Mouse (Mus musculus) midbrain, postnatal 0 days (tissue): ENCODE measurements around the gene Pou5f1. TPM values are rescaled to one million over a fixed set of nuclear protein-coding genes. Genes with fewer than 3 reads are reported as not detected.

Source experiments
- ATAC-seq: fragments of 200-750 bp; cut with Nextera tagmentation; 2 replicates; pipeline ENCODE4 v1.8.0; 2017; ENCODE audit warnings: moderate number of reproducible peaks, mild to moderate bottlenecking, moderate TSS enrichment, moderate library complexity; ENCODE audit not compliant: low FRiP score
- DNase-seq: peaks from one replicate; pipeline ENCODE4 v3.0.0-alpha.2; 2015; ENCODE audit warnings: low spot score
- H3K27ac ChIP-seq: fragments of 300-500 bp; sonication (generic); 2 replicates; pipeline ENCODE4 v1.5.1; 2014; ENCODE audit warnings: low read depth, mild to moderate bottlenecking, low read length, mixed read lengths
- H3K27me3 ChIP-seq: fragments of 300-500 bp; sonication (generic); 2 replicates; pipeline ENCODE4 v1.6.1; 2014; ENCODE audit warnings: low read length, control low read depth, mixed read lengths; ENCODE audit not compliant: insufficient read depth
- H3K36me3 ChIP-seq: fragments of 300-500 bp; sonication (generic); 2 replicates; pipeline ENCODE4 v1.6.1; 2014; ENCODE audit warnings: low read length, control low read depth, mixed read lengths; ENCODE audit not compliant: insufficient read depth
- H3K4me1 ChIP-seq: fragments of 300-500 bp; sonication (generic); 2 replicates; pipeline ENCODE4 v1.6.1; 2014; ENCODE audit warnings: mild to moderate bottlenecking, control low read depth, antibody characterized with exemption, low read length, mixed read lengths; ENCODE audit not compliant: insufficient read depth
- H3K4me2 ChIP-seq: fragments of 300-500 bp; sonication (generic); 2 replicates; pipeline ENCODE4 v1.6.1; 2014; ENCODE audit warnings: low read depth, mild to moderate bottlenecking, low read length, mixed read lengths; ENCODE audit not compliant: poor library complexity, severe bottlenecking
- H3K4me3 ChIP-seq: fragments of 300-500 bp; sonication (generic); 2 replicates; pipeline ENCODE4 v1.5.1; 2014; ENCODE audit warnings: low read depth, mild to moderate bottlenecking, low read length, moderate library complexity
- H3K9ac ChIP-seq: fragments of 300-500 bp; sonication (generic); replicated peaks from 2 replicates; pipeline ENCODE4 v1.6.1; 2014; ENCODE audit warnings: mild to moderate bottlenecking, low read length, moderate library complexity, mixed read lengths; ENCODE audit not compliant: poor library complexity, severe bottlenecking
- H3K9me3 ChIP-seq: fragments of 300-500 bp; sonication (generic); 2 replicates; pipeline ENCODE4 v1.6.1; 2016; ENCODE audit warnings: low read length, control low read depth
- CTCF ChIP-seq: IDR thresholded peaks from 2 replicates; pipeline ENCODE4 v1.5.1; 2016; ENCODE audit warnings: antibody characterized with exemption, mild to moderate bottlenecking
- WGBS: fragments of 180-500 bp; shearing (Covaris S2); extraction: QIAGEN DNeasy Blood & Tissue Kit; methylation state at CpG from one replicate; pipeline ENCODE4 v1.1.7; 2014; 5-methylcytosine and 5-hydroxymethylcytosine counted together
- polyA plus RNA-seq: library from polyadenylated mRNA; unstranded; fragments of >200 nt; fragmentation: Nextera tagmentation; extraction: Ambion mirVana; gene quantifications from 2 replicates; pipeline ENCODE4 v1.2.1, GENCODE M21; 2015
- total RNA-seq: library from RNA; depleted of rRNA; stranded (reverse); fragments of >200 nt; gene quantifications from 2 replicates; pipeline ENCODE4 v1.2.3, GENCODE M21; 2014

The Pou5f1 gene
- total and polyA plus RNA-seq, 2 experiments from 2014 or later, result not detected

DNA sequence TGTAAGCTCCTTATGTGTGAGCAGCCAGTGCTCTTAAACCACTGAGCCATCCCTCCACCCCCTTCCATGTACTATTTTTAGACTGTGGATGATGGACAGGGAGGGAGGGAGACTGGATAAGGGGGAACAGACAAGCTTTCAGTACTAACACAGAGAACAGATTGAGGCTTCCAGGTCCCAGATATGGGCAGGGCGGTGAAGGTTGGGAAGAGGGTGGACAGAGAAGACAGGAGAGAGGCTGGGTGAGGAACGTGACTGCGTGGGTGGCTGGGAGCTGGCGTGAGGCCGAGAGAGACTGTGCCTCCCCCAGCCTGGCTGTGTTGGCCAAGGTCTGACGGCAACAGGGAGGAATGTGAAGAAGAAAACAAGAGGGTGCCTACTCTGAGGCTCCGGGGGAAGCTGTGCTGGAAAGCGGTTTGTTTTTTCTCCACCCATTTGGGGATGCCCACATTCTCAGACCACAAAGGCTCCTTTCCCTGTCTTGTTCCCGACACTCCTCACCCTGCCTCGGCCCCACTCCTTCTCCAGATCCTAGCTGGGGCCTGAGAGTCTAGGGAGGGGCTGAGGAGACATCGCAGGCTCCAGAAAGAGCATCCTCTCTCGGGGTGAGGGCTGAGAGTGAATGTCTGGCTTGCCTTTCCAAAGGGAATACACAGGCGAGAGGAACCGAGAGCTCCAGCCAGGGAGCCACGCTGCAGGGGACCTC lies 43.8 kb downstream of the Pou5f1 start:
- no peaks in the 10 kb centered on the region for H3K9me3 ChIP-seq
- no peaks in the 10 kb centered on the region for H3K4me1 ChIP-seq
- no peak overlapping the region for H3K9ac ChIP-seq
- H3K4me3 ChIP-seq, result no peak overlapping the region
- no peak for TF ChIP-seq CTCF
- H3K36me3 ChIP-seq, result no peaks in the 10 kb centered on the region
- H3K27ac ChIP-seq, result no peak overlapping the region
- ATAC-seq, result no peak
- no peak overlapping the region for H3K4me2 ChIP-seq
- WGBS, result 38% methylated on average over 14 of the region's 15 CpGs
- no peaks in the 10 kb centered on the region for H3K27me3 ChIP-seq
- DNase-seq, result peak; percentile 24

DNA sequence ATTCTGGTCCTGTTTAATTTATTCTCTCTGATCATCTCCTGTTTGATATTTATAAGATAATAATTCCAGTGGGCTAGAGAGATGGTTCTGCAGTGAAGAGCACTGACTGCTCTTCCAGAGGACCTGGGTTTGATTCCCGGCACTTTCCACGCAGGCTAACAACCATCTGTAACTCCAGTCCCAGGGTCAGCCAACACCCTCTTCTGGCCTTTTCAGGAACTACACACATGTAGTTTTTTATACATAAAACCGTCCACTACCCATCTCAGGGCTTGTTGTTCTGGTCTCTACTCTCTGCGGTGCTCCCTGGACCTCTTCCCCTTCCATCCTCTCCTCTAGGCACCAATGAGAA lies 44.3 kb downstream of the Pou5f1 start:
- Histone ChIP-seq H3K27me3 (no peaks in the 10 kb centered on the region), H3K9ac (no peak overlapping the region), H3K4me3 (no peak overlapping the region), H3K4me2 (no peak overlapping the region), H3K36me3 (no peaks in the 10 kb centered on the region), H3K9me3 (no peaks in the 10 kb centered on the region), H3K4me1 (no peaks in the 10 kb centered on the region), H3K27ac (no peak overlapping the region)
- 96% methylated on average over 4 of the region's 4 CpGs for WGBS
- DNase-seq, result no peak
- TF ChIP-seq CTCF, result no peak
- no peak for ATAC-seq

DNA sequence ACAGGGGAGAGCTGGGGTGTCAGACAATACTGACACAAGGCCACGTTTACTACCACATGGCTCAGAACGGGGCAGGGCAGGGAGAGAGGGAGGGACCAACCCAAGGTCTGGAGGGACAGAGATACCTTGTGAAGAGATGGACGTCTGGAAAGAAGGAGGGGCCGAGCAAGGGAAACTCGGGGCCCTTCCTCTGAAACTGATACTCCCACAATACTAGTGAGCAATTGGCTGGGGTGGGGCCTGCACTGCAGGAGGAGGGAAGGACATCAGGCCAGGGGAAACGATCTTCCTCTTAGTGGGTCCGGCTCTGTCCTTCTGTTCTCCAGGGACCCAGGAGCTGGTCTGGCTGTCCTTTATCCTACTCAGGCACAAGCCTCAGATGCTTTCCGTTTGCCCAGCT lies 45.1 kb downstream of the Pou5f1 start:
- no peak overlapping the region for H3K9ac ChIP-seq
- H3K9me3 ChIP-seq, result no peaks in the 10 kb centered on the region
- WGBS, result 66% methylated on average over 8 of the region's 8 CpGs
- no peaks in the 10 kb centered on the region for H3K4me1 ChIP-seq
- no peak overlapping the region for H3K27ac ChIP-seq
- no peak for TF ChIP-seq CTCF
- DNase-seq (no peak), ATAC-seq (no peak)
- H3K36me3 ChIP-seq, result no peaks in the 10 kb centered on the region
- no peak overlapping the region for H3K4me2 ChIP-seq
- no peak overlapping the region for H3K4me3 ChIP-seq
- H3K27me3 ChIP-seq, result no peaks in the 10 kb centered on the region

DNA sequence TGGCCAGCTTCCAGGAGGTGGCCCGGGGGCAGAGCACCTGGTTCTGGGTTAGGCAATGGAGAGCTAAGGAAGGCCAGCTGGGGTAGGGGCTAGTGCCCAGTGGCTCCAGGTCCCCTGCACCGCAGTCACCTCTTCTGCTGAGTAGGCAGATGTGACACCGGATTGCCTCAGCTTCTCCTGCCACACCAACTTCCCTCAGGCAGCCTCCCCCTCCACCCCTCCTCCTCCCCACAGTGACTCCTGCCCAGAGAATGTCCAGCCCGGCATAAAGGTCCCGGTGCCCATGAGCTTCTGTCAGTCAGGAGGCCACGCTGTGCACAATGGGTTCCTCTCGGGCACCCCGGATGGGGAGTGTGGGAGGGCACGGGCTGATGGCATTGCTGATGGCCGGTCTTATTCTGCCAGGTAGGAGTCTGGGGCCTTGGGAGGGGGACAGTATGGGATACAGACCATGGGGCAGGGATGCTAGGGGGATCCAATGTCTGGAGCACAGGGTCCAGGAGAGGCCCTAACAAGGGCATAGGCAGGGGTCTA lies 46.1 kb downstream of the Pou5f1 start, which contains the start of gene Cdsn:
TSS of gene Cdsn (plus strand) at position 248 of the 534 bp plus-strand sequence.
- Histone ChIP-seq H3K9ac (no peak within 1 kb of the TSS), H3K27ac (no peak within 1 kb of the TSS), H3K9me3 (no peaks in the 10 kb centered on the region), H3K36me3 (no peaks in the 10 kb centered on the region), H3K4me2 (no peak within 1 kb of the TSS), H3K4me3 (no peak within 1 kb of the TSS), H3K4me1 (no peaks in the 10 kb centered on the region), H3K27me3 (no peaks in the 10 kb centered on the region)
- 72% methylated on average over 10 of the region's 10 CpGs for WGBS
- DNase-seq (no peak), ATAC-seq (no peak)
- no peak for TF ChIP-seq CTCF

DNA sequence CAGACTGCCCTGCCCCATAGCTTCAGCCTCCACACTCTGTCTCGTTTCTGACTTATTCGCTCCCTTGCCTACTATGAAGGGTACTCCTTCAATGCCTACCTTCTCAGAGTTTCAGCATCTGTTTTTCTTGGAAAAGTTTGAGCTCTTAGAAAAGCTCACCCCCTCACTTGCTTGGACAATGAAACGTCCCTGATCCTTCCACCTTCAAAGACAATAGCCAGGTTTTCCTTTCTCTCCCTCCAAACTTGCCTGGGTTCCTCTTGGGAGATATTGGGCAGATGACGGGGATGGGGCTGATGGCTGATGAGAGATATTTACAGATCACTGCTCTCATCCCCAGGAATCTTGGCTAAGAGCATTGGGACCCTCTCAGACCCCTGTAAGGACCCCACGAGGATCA lies 48.5 kb downstream of the Pou5f1 start:
- H3K27me3 ChIP-seq, result no peaks in the 10 kb centered on the region
- H3K9me3 ChIP-seq, result no peaks in the 10 kb centered on the region
- no peak for ATAC-seq
- 81% methylated on average over 5 of the region's 5 CpGs for WGBS
- H3K4me1 ChIP-seq, result no peaks in the 10 kb centered on the region
- no peak overlapping the region for H3K27ac ChIP-seq
- no peak for DNase-seq
- no peak overlapping the region for H3K9ac ChIP-seq
- no peaks in the 10 kb centered on the region for H3K36me3 ChIP-seq
- no peak overlapping the region for H3K4me2 ChIP-seq
- no peak for TF ChIP-seq CTCF
- no peak overlapping the region for H3K4me3 ChIP-seq

DNA sequence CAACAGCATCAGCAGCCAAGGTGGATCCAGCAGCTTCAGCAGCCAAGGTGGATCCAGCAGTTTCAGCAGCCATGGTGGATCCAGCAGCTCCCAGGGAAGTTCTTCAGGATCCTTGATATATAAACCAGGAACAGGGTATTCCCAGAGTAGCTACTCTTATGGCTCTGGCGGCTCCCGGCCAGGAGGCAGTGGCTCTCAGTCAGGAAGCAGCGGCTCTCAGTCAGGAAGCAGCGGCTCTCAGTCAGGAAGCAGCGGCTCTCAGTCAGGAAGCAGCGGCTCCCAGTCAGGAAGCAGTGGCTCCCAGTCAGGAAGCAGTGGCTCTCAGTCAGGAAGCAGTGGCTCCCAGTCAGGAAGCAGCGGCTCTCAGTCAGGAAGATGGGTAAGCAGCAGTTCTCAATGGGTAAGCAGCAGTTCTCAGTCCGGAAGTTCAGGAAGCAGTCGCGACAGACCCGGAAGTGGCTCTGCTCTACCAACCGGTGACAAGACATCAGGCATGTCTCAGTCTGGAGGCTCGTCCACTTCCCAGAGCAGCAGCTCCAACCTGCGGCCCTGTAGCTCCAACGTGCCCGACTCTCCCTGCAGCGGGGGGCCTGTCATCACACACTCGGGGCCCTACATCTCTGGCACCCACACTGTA lies 49.1 kb downstream of the Pou5f1 start:
- no peak overlapping the region for H3K27ac ChIP-seq
- H3K4me2 ChIP-seq, result no peak overlapping the region
- no peak for TF ChIP-seq CTCF
- no peak for DNase-seq
- H3K36me3 ChIP-seq, result no peaks in the 10 kb centered on the region
- H3K9me3 ChIP-seq, result no peaks in the 10 kb centered on the region
- no peak overlapping the region for H3K9ac ChIP-seq
- no peaks in the 10 kb centered on the region for H3K27me3 ChIP-seq
- ATAC-seq, result no peak
- WGBS, result 94% methylated on average over 17 of the region's 18 CpGs
- no peaks in the 10 kb centered on the region for H3K4me1 ChIP-seq
- no peak overlapping the region for H3K4me3 ChIP-seq
